Mouse (Mus musculus) layer of hippocampus, adult 9-11 months (tissue): Measurements from ENCODE around the gene Zc3h6.
"Not testable (repeated sequence)": the region's sequence is repeated elsewhere in the genome, so short reads cannot be mapped to it uniquely, and the experiment has no call there.

Source experiments
- DNase-seq: peaks from one replicate; pipeline ENCODE4 v3.0.0; 2022

The Zc3h6 gene

GRCm38 (mm10) chr2:128966641-128967580 lies at the start of gene Zc3h6:
Zc3h6 (plus strand) TSS chr2:128967402.
- DNase-seq, result peak; percentile 97

GRCm38 (mm10) chr2:128924799-128925198 lies 42.4 kb upstream of the Zc3h6 start:
- no peak for DNase-seq

- DNase-seq, result no peak
These were observed 38.8 kb upstream of the Zc3h6 start for GRCm38 (mm10) chr2:128928446-128928845.

- no peak for DNase-seq
These were observed 36.5 kb upstream of the Zc3h6 start for GRCm38 (mm10) chr2:128930704-128931103.

DNA sequence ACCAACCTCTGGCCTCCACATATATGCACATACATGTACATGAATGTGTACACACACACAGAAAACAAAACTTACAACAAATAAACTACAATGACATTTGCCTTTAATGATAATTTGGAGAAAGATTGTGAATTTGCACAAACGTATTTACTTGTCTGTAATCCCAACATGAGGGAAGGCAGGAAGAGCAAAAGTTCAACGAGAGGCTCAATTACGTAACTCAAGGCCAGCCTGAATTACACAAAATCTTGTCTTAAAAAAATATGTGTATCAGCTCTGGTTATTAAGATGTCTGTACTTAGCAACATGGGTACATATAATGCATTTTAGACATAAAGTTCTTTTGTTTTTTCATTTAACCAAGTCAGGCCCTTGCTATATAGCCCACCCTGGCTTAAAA lies 30.9 kb upstream of the Zc3h6 start:
- DNase-seq, result no peak

DNA sequence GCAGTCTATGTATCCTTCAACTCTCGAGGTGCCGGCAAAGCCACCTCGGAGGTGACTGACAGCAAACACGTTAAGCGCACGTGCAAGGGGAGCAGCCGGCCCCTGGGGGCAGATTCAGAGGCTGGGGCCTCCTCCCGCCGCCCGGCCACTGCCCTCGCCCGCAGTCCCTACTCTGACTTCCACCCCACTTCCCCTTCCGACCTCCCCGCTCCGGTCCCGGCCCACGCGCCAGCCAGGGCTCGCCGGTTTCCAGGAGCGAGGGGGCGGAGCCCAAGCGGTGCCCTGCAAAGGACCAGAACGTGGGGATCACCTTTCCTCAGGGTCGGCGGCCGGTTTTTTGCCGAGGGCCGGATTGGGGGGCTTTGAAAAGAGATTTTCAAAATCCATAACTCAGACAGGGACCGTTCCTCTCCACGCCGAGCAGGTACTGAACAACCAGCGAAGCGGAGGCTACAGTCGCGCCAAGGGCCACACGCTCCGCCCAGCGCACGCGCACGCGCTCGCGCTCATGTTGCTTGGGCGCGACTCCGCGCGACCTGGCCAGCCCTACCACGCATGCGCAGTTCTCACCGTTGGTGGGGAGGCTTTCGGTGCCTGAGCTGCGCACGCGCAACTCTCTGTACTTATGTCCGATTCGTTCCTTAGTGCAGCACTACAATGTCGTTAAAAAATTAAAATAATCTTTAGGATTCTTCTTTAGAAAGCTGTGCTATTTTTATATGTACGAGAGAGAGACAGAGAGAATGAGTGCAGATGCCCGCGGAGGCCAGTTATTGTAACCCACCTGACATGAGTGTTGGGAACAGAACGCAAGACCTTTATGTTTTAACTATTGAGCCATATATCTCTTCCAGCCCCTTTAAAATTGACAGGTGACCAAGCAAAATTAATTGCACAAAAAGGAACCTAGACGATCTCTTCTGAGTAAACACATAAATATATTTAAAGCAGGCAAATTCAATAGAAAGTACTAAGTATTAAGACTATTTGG lies 23.4 kb upstream of the Zc3h6 start, which contains the start of gene Zc3h8:
Gene Zc3h8 (minus strand): TSS at position 540 of the 991 bp plus-strand sequence.
- DNase-seq, result peak; percentile 96

DNA sequence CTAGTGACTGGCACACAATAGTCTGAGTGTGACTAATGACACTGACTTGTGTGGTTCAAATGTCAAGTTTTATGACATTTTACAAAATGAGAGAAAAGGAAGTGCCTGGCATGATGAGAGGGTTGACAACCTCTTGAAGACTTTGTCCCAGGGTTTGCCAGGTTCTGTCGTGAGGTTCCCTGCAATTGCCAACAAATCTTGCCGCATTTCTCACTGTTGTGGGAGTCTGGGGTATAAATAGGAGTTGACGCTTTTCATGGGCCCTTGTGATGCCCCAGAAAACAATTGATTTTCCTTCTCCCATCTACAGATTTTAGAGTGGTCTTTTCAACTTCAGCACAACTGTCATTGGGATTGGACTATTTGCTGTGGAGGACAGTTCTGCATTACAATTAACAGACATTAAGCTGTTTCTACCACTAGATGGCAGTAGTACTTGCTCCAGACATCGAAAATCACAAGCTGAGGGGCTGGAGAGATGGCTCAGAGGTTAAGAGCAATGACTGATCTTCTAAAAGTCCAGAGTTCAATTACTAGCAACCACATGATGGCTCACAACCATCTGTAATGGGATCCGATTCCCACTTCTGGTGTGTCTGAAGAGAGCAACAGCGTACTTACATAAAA lies 19.1 kb upstream of the Zc3h6 start:
- peak; percentile 20 for DNase-seq

DNA sequence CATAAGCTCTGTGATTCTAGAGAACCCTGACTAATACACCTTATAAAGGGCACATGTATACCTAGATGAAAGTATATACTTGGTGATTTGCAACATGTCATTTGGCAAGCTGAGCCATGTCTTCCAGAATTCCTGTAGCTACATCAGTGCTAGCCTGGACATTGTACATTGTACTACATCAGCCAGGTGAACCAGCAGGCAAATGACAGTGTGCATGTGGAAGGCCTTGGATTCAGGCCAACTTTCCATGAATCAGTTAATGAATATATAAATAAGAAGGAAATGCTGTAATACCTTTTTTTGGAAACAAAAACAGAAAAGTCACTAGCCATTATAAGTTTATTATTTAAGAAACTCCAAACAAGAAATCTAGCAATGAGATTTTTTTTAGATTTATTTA lies 13.0 kb upstream of the Zc3h6 start:
- DNase-seq, result no peak

DNA sequence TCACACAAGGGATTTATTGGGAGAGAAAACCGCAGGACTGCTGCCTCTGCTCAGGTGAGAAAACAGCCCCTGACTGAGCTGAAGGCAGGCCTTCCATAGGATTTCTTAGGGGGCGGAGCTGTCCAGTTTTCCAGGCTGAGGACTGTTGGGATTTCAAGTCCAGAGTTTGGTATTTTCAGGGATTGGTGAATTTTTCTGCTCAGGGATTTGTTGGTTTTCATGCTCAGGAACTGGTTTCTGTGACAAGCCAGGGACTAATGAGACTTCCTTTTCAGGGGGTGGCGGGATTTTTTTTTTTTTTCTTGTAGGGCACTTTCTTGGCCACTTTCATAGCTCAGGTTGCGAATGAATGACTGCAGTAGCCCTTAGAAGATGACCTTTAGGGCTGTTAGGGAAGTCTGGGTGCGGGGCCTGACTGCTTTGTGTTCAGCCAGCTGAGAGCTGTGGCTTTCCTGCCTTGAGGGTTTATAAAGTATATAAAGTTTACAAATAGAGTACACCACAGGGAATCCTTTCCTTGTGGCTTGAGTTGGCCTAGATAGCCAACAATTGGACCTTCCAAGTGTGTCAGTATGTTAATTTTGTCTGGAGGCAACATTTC lies 1.6 kb upstream of the Zc3h6 start:
- no peak for DNase-seq

- no peak for DNase-seq
These were observed 966 bp upstream of the Zc3h6 start for GRCm38 (mm10) chr2:128966236-128966635.

- DNase-seq, result peak; percentile 78
These were observed 649 bp downstream of the Zc3h6 start, which contains the start of gene Gm10762 for GRCm38 (mm10) chr2:128967661-128968441. Gm10762 (minus strand) TSS chr2:128967725.

GRCm38 (mm10) chr2:128968475-128969083 lies 1.4 kb downstream of the Zc3h6 start:
- no peak for DNase-seq

DNA sequence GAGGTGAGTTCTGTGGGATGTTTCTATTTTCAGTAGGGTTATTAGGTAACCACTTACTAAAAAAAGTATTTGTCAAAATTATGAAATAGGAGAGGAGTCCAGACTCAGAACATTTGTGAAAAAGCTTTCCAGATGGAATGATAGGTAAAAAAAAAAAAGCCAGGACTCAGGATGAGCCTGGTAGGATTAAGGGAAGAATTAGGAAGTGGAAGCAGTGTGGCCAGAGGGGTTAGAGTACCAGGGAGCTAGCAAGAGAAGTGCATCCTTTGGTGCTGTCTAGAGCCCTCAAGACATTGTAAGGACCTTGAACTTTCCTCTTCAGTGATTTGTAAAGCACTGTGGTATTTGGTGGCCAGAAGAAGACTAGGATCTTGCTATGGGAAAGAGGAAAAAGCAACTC lies 5.1 kb downstream of the Zc3h6 start:
- no peak for DNase-seq

DNA sequence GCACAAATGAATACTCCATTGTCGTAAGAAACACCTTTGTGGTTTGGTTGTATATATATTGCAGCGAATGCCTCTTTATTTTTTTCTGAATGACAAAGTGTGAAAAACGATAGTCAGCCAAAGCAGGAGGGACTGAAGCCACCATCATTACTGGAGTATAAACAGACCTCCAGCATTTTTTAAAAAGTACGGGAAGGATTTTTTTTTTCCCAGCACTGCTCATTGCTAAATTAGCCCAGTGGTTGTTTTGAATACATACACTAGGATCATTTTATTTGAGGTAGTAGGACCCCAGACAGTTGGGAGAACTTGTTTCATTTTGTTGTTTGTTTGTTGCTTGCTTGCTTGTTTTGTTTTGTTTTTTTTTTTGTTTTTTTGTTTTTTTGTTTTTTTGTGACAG lies 8.4 kb downstream of the Zc3h6 start:
- DNase-seq, result no peak

DNA sequence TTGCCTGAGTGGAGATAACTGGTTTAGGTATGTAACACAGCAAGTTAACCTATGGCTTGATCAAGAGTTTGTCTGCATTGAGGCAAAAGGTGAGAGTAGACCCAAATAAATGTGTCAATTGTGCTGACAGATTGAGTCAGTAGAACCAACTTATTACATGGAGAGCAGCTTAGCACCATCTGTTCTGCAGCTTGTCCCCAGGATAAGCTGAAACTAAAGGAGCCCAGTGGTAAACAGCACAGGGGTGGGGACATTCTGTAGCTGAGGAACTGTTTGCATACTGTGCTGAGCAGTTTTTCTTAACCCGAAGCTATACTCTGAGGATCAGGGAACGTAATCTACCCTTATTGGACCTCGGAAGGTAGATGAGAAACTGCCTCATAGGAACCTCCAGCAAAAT lies 17.5 kb downstream of the Zc3h6 start:
- peak; percentile 40 for DNase-seq

DNA sequence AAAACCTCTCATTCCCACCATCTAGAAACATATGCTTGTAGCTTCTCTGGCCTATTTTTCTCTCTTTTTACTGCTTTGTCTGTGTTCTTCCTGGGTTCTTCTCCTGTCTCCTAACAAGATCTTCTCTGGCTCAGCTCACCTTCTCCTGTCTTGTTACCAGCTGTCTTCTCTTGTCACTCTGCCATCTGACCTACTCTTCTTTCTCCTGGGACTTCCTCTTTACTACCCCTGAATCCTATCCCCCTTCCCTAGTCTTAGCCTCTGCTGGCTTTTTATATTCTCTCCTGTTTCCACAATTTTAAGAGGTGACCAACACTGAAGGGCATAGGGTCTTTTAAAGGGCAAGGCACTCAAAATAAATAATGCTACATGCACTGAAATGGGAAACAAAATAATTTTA lies 37.7 kb downstream of the Zc3h6 start:
- DNase-seq, result no peak

- no peak for DNase-seq
These were observed 39.1 kb downstream of the Zc3h6 start for GRCm38 (mm10) chr2:129006194-129006749.

- DNase-seq, result not testable (repeated sequence)
These were observed 41.7 kb downstream of the Zc3h6 start for GRCm38 (mm10) chr2:129008867-129009266.

GRCm38 (mm10) chr2:129020106-129020505 lies 52.9 kb downstream of the Zc3h6 start:
- DNase-seq, result no peak

DNA sequence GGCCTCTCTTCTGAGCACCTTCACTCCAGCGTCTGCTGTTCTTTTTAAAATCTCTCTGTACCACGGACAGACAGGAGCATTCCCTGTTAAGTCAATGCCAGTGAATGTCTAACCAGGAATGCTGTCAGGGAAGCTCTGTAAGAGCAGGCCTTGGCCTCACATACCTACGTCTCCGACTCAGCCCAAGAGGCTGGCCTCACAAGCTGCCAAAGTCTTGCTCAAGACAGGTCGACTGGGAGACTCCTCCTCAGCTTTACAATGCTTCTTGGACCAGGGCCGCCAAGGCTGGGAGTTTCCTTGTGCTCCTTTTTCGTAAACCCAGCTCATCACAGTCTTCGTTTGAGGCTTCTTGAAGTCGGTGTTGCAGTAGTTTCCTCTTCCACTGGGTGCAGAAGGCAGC lies 57.6 kb downstream of the Zc3h6 start:
- no peak for DNase-seq

GRCm38 (mm10) chr2:129035381-129035780 lies 68.2 kb downstream of the Zc3h6 start:
- DNase-seq, result no peak
